Mouse (Mus musculus): ENCODE measurements around the gene 6430571L13Rik. TPM values are rescaled to one million over a fixed set of nuclear protein-coding genes. Genes with fewer than 3 reads are reported as not detected.
A peak's percentile ranks its signal among the peaks of the same experiment; 100 is the strongest.

The 6430571L13Rik gene
- polyA plus RNA-seq, 1 experiment from 2014 or later = 0.85 TPM

GRCm38 (mm10) chr9:107375451-107375850 lies 35.0 kb downstream of the 6430571L13Rik start:
- Histone ChIP-seq H3K4me3 (ENCODE audit: low read length) (no peak overlapping the region), H3K4me2 (ENCODE audit: low read depth, low read length) (no peak overlapping the region), H3K4me1 (replicated peaks; ENCODE audit: control insufficient read depth, insufficient read depth, low read length) (no peaks in the 10 kb centered on the region), H3K9ac (ENCODE audit: low read length) (no peak overlapping the region), H3K9me3 (ENCODE audit: control insufficient read depth, low read length) (no peaks in the 10 kb centered on the region), H3K27ac (ENCODE audit: low read length) (no peak overlapping the region), H3K27me3 (ENCODE audit: control insufficient read depth, insufficient read depth, low read depth, low read length) (peaks cover 37% of the 10 kb centered on the region), H3K36me3 (ENCODE audit: control insufficient read depth, insufficient read depth, low read length) (no peaks in the 10 kb centered on the region)
- WGBS = 16% methylated on average over 5 of the region's 5 CpGs
- no peak for ATAC-seq (ENCODE audit: low read depth)

GRCm38 (mm10) chr9:107377961-107378512 lies 37.6 kb downstream of the 6430571L13Rik start:
- H3K9ac ChIP-seq (ENCODE audit: low read length) = no peak overlapping the region
- H3K4me2 ChIP-seq (ENCODE audit: low read depth, low read length) = peak overlapping the region; percentile 49
- WGBS = 0% methylated on average over 35 of the region's 35 CpGs
- ATAC-seq (ENCODE audit: low read depth) = no peak
- H3K36me3 ChIP-seq (ENCODE audit: control insufficient read depth, insufficient read depth, low read length) = no peaks in the 10 kb centered on the region
- H3K9me3 ChIP-seq (ENCODE audit: control insufficient read depth, low read length) = no peaks in the 10 kb centered on the region
- H3K27me3 ChIP-seq (ENCODE audit: control insufficient read depth, insufficient read depth, low read depth, low read length) = peaks cover 50% of the 10 kb centered on the region
- H3K4me1 ChIP-seq (replicated peaks; ENCODE audit: control insufficient read depth, insufficient read depth, low read length) = no peaks in the 10 kb centered on the region
- no peak overlapping the region for H3K27ac ChIP-seq (ENCODE audit: low read length)
- H3K4me3 ChIP-seq (ENCODE audit: low read length) = peak overlapping the region; percentile 23

- peaks cover 44% of the 10 kb centered on the region for H3K27me3 ChIP-seq (ENCODE audit: control insufficient read depth, insufficient read depth, low read depth, low read length)
- H3K27ac ChIP-seq (ENCODE audit: low read length) = no peak overlapping the region
- WGBS = 6% methylated on average over 8 of the region's 8 CpGs
- no peak overlapping the region for H3K9ac ChIP-seq (ENCODE audit: low read length)
- H3K4me1 ChIP-seq (replicated peaks; ENCODE audit: control insufficient read depth, insufficient read depth, low read length) = no peaks in the 10 kb centered on the region
- 0 out of 2 replicates have a peak, but pooled peaks have one; percentile 23 for ATAC-seq (ENCODE audit: low read depth)
- H3K9me3 ChIP-seq (ENCODE audit: control insufficient read depth, low read length) = no peaks in the 10 kb centered on the region
- H3K36me3 ChIP-seq (ENCODE audit: control insufficient read depth, insufficient read depth, low read length) = no peaks in the 10 kb centered on the region
- no peak overlapping the region for H3K4me2 ChIP-seq (ENCODE audit: low read depth, low read length)
- H3K4me3 ChIP-seq (ENCODE audit: low read length) = no peak overlapping the region
These were observed 41.3 kb downstream of the 6430571L13Rik start for GRCm38 (mm10) chr9:107381723-107382122.

GRCm38 (mm10) chr9:107384396-107384795 lies 44.0 kb downstream of the 6430571L13Rik start:
- ATAC-seq (ENCODE audit: low read depth) = no peak
- Histone ChIP-seq H3K36me3 (ENCODE audit: control insufficient read depth, insufficient read depth, low read length) (no peaks in the 10 kb centered on the region), H3K9ac (ENCODE audit: low read length) (no peak overlapping the region), H3K4me3 (ENCODE audit: low read length) (no peak overlapping the region), H3K4me1 (replicated peaks; ENCODE audit: control insufficient read depth, insufficient read depth, low read length) (no peaks in the 10 kb centered on the region), H3K27me3 (ENCODE audit: control insufficient read depth, insufficient read depth, low read depth, low read length) (peaks cover 24% of the 10 kb centered on the region), H3K9me3 (ENCODE audit: control insufficient read depth, low read length) (no peaks in the 10 kb centered on the region), H3K27ac (ENCODE audit: low read length) (no peak overlapping the region), H3K4me2 (ENCODE audit: low read depth, low read length) (no peak overlapping the region)
- 32% methylated on average over 3 of the region's 3 CpGs for WGBS

GRCm38 (mm10) chr9:107386722-107387121 lies 46.3 kb downstream of the 6430571L13Rik start:
- peaks cover 20% of the 10 kb centered on the region for H3K27me3 ChIP-seq (ENCODE audit: control insufficient read depth, insufficient read depth, low read depth, low read length)
- no peak overlapping the region for H3K4me3 ChIP-seq (ENCODE audit: low read length)
- ATAC-seq (ENCODE audit: low read depth) = no peak
- H3K27ac ChIP-seq (ENCODE audit: low read length) = no peak overlapping the region
- H3K4me2 ChIP-seq (ENCODE audit: low read depth, low read length) = no peak overlapping the region
- H3K9ac ChIP-seq (ENCODE audit: low read length) = no peak overlapping the region
- H3K36me3 ChIP-seq (ENCODE audit: control insufficient read depth, insufficient read depth, low read length) = no peaks in the 10 kb centered on the region
- H3K9me3 ChIP-seq (ENCODE audit: control insufficient read depth, low read length) = no peaks in the 10 kb centered on the region
- WGBS = 63% methylated on average over 3 of the region's 3 CpGs
- no peaks in the 10 kb centered on the region for H3K4me1 ChIP-seq (replicated peaks; ENCODE audit: control insufficient read depth, insufficient read depth, low read length)

GRCm38 (mm10) chr9:107387708-107388107 lies 47.3 kb downstream of the 6430571L13Rik start:
- H3K9me3 ChIP-seq (ENCODE audit: control insufficient read depth, low read length) = no peaks in the 10 kb centered on the region
- H3K27me3 ChIP-seq (ENCODE audit: control insufficient read depth, insufficient read depth, low read depth, low read length) = peaks cover 11% of the 10 kb centered on the region
- H3K36me3 ChIP-seq (ENCODE audit: control insufficient read depth, insufficient read depth, low read length) = no peaks in the 10 kb centered on the region
- no peak overlapping the region for H3K9ac ChIP-seq (ENCODE audit: low read length)
- 82% methylated on average over 3 of the region's 3 CpGs for WGBS
- H3K4me2 ChIP-seq (ENCODE audit: low read depth, low read length) = no peak overlapping the region
- no peak for ATAC-seq (ENCODE audit: low read depth)
- no peak overlapping the region for H3K4me3 ChIP-seq (ENCODE audit: low read length)
- H3K4me1 ChIP-seq (replicated peaks; ENCODE audit: control insufficient read depth, insufficient read depth, low read length) = no peaks in the 10 kb centered on the region
- no peak overlapping the region for H3K27ac ChIP-seq (ENCODE audit: low read length)

GRCm38 (mm10) chr9:107388263-107388662 lies 47.9 kb downstream of the 6430571L13Rik start:
- WGBS = 58% methylated on average over 2 of the region's 2 CpGs
- no peaks in the 10 kb centered on the region for H3K36me3 ChIP-seq (ENCODE audit: control insufficient read depth, insufficient read depth, low read length)
- no peak overlapping the region for H3K4me3 ChIP-seq (ENCODE audit: low read length)
- H3K27me3 ChIP-seq (ENCODE audit: control insufficient read depth, insufficient read depth, low read depth, low read length) = peaks cover 6% of the 10 kb centered on the region
- no peak overlapping the region for H3K9ac ChIP-seq (ENCODE audit: low read length)
- ATAC-seq (ENCODE audit: low read depth) = no peak
- H3K4me1 ChIP-seq (replicated peaks; ENCODE audit: control insufficient read depth, insufficient read depth, low read length) = no peaks in the 10 kb centered on the region
- H3K4me2 ChIP-seq (ENCODE audit: low read depth, low read length) = no peak overlapping the region
- H3K27ac ChIP-seq (ENCODE audit: low read length) = no peak overlapping the region
- no peaks in the 10 kb centered on the region for H3K9me3 ChIP-seq (ENCODE audit: control insufficient read depth, low read length)

GRCm38 (mm10) chr9:107396397-107396796 lies 56.0 kb downstream of the 6430571L13Rik start:
- Histone ChIP-seq H3K4me3 (ENCODE audit: low read length) (no peak overlapping the region), H3K4me1 (replicated peaks; ENCODE audit: control insufficient read depth, insufficient read depth, low read length) (peaks cover 5% of the 10 kb centered on the region; the same call in 1 of the 2 replicates), H3K9me3 (ENCODE audit: control insufficient read depth, low read length) (no peaks in the 10 kb centered on the region), H3K36me3 (ENCODE audit: control insufficient read depth, insufficient read depth, low read length) (no peaks in the 10 kb centered on the region), H3K27me3 (ENCODE audit: control insufficient read depth, insufficient read depth, low read depth, low read length) (peaks cover 44% of the 10 kb centered on the region), H3K27ac (ENCODE audit: low read length) (no peak overlapping the region), H3K4me2 (ENCODE audit: low read depth, low read length) (no peak overlapping the region), H3K9ac (ENCODE audit: low read length) (no peak overlapping the region)
- WGBS = 26% methylated on average over 4 of the region's 4 CpGs
- no peak for ATAC-seq (ENCODE audit: low read depth)

DNA sequence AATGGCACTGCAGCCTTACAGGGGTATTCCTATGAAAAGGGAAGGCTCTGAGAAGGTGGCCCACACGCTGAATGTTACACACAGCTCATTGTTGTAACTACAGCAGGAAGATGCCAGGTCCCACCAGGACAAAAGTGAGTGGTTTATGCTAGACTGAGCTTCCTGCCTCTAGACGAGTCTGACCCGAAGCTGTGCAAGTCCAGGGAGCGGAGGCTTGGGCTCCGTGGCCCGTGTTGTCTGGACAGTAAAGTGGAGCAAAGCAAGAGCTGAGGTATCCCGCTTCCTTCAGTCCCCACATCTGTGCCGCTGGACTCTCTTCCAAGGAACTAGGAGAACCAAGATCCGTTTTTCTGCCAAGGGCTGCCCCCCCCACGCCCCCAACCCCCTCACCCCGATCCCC lies 58.6 kb downstream of the 6430571L13Rik start:
- Histone ChIP-seq H3K27me3 (ENCODE audit: control insufficient read depth, insufficient read depth, low read depth, low read length) (peaks cover 67% of the 10 kb centered on the region), H3K9me3 (ENCODE audit: control insufficient read depth, low read length) (no peaks in the 10 kb centered on the region), H3K4me3 (ENCODE audit: low read length) (no peak overlapping the region), H3K4me2 (ENCODE audit: low read depth, low read length) (no peak overlapping the region), H3K4me1 (replicated peaks; ENCODE audit: control insufficient read depth, insufficient read depth, low read length) (peaks cover 5% of the 10 kb centered on the region; the same call in 1 of the 2 replicates), H3K36me3 (ENCODE audit: control insufficient read depth, insufficient read depth, low read length) (no peaks in the 10 kb centered on the region), H3K9ac (ENCODE audit: low read length) (no peak overlapping the region), H3K27ac (ENCODE audit: low read length) (no peak overlapping the region)
- 22% methylated on average over 11 of the region's 11 CpGs for WGBS
- no peak for ATAC-seq (ENCODE audit: low read depth)

All from lung, embryonic 16.5 days (tissue).